Mouse (Mus musculus): ENCODE results near the gene Gm8693. TPM values are rescaled to one million over a fixed set of nuclear protein-coding genes. Genes with fewer than 3 reads are reported as not detected.
"Not testable (repeated sequence)": the region's sequence is repeated elsewhere in the genome, so short reads cannot be mapped to it uniquely, and the experiment has no call there.

The Gm8693 gene
- not detected in 2 replicates for polyA plus RNA-seq (2011; ENCODE audit: insufficient read depth, insufficient read length, low read depth, missing spikeins)

- H3K4me1 ChIP-seq (ENCODE audit: control insufficient read depth, insufficient read depth, low read length); H3K36me3 ChIP-seq (ENCODE audit: control insufficient read depth, insufficient read depth, low read length, poor library complexity, severe bottlenecking); H3K9ac ChIP-seq (ENCODE audit: low read depth, poor library complexity, severe bottlenecking); H3K27ac ChIP-seq (ENCODE audit: insufficient read depth, low read length); H3K4me3 ChIP-seq (ENCODE audit: low read depth, low read length); H3K9me3 ChIP-seq (replicated peaks; ENCODE audit: control insufficient read depth, insufficient read depth, low read length, poor library complexity, severe bottlenecking); H3K27me3 ChIP-seq (ENCODE audit: control insufficient read depth, insufficient read depth, low read length, poor library complexity, severe bottlenecking): not testable (repeated sequence)
Measured at GRCm38 (mm10) chr7:22692217-22692616, at the start of gene Gm8693. Gm8693 (minus strand) TSS chr7:22692317.

- not testable (repeated sequence) for H3K9ac ChIP-seq (ENCODE audit: low read depth, poor library complexity, severe bottlenecking); H3K4me1 ChIP-seq (ENCODE audit: control insufficient read depth, insufficient read depth, low read length); H3K27me3 ChIP-seq (ENCODE audit: control insufficient read depth, insufficient read depth, low read length, poor library complexity, severe bottlenecking); H3K27ac ChIP-seq (ENCODE audit: insufficient read depth, low read length); H3K4me3 ChIP-seq (ENCODE audit: low read depth, low read length); H3K9me3 ChIP-seq (replicated peaks; ENCODE audit: control insufficient read depth, insufficient read depth, low read length, poor library complexity, severe bottlenecking); H3K36me3 ChIP-seq (ENCODE audit: control insufficient read depth, insufficient read depth, low read length, poor library complexity, severe bottlenecking)
Measured at GRCm38 (mm10) chr7:22719610-22720009, 27.5 kb upstream of the Gm8693 start, which contains the start of gene Gm4567. Gm4567 (minus strand) TSS chr7:22719710.

GRCm38 (mm10) chr7:22657718-22658117 lies 34.4 kb downstream of the Gm8693 start, which contains the start of gene Vmn1r155:
Vmn1r155 (plus strand) TSS chr7:22658018.
- not testable (repeated sequence) for H3K4me3 ChIP-seq (ENCODE audit: low read depth, low read length); H3K27ac ChIP-seq (ENCODE audit: insufficient read depth, low read length); H3K36me3 ChIP-seq (ENCODE audit: control insufficient read depth, insufficient read depth, low read length, poor library complexity, severe bottlenecking); H3K27me3 ChIP-seq (ENCODE audit: control insufficient read depth, insufficient read depth, low read length, poor library complexity, severe bottlenecking); H3K9ac ChIP-seq (ENCODE audit: low read depth, poor library complexity, severe bottlenecking); H3K9me3 ChIP-seq (replicated peaks; ENCODE audit: control insufficient read depth, insufficient read depth, low read length, poor library complexity, severe bottlenecking); H3K4me1 ChIP-seq (ENCODE audit: control insufficient read depth, insufficient read depth, low read length)

Other genes starting within 250 kb of the Gm8693 start
- gene Gm10665, start 228.2 kb downstream of the Gm8693 start, polyA plus RNA-seq (2011; ENCODE audit: insufficient read depth, insufficient read length, low read depth, missing spikeins) = not detected in 2 replicates
- not detected in 2 replicates for gene Vmn1r151, start 192.6 kb downstream of the Gm8693 start, polyA plus RNA-seq (2011; ENCODE audit: insufficient read depth, insufficient read length, low read depth, missing spikeins)
- gene Vmn1r152, start 169.3 kb downstream of the Gm8693 start, polyA plus RNA-seq (2011; ENCODE audit: insufficient read depth, insufficient read length, low read depth, missing spikeins) = not detected in 2 replicates
- not detected in 2 replicates for gene Gm8677, start 157.4 kb downstream of the Gm8693 start, polyA plus RNA-seq (2011; ENCODE audit: insufficient read depth, insufficient read length, low read depth, missing spikeins)
- gene Gm4201, start 127.0 kb downstream of the Gm8693 start, polyA plus RNA-seq (2011; ENCODE audit: insufficient read depth, insufficient read length, low read depth, missing spikeins) = not detected in 2 replicates
- gene Gm4565, start 104.2 kb downstream of the Gm8693 start, polyA plus RNA-seq (2011; ENCODE audit: insufficient read depth, insufficient read length, low read depth, missing spikeins) = not detected in 2 replicates
- gene Vmn1r155, start 34.3 kb downstream of the Gm8693 start, polyA plus RNA-seq (2011; ENCODE audit: insufficient read depth, insufficient read length, low read depth, missing spikeins) = not detected in 2 replicates
- gene Gm4567, start 27.4 kb upstream of the Gm8693 start, polyA plus RNA-seq (2011; ENCODE audit: insufficient read depth, insufficient read length, low read depth, missing spikeins) = not detected in 2 replicates
- not detected in 2 replicates for gene Vmn1r157, start 69.4 kb upstream of the Gm8693 start, polyA plus RNA-seq (2011; ENCODE audit: insufficient read depth, insufficient read length, low read depth, missing spikeins)
- gene Vmn1r158, start 98.5 kb upstream of the Gm8693 start, polyA plus RNA-seq (2011; ENCODE audit: insufficient read depth, insufficient read length, low read depth, missing spikeins) = not detected in 2 replicates
- not detected in 2 replicates for gene Vmn1r159, start 151.3 kb upstream of the Gm8693 start, polyA plus RNA-seq (2011; ENCODE audit: insufficient read depth, insufficient read length, low read depth, missing spikeins)
- not detected in 2 replicates for gene Vmn1r160, start 178.9 kb upstream of the Gm8693 start, polyA plus RNA-seq (2011; ENCODE audit: insufficient read depth, insufficient read length, low read depth, missing spikeins)